Mouse (Mus musculus): ENCODE results near the gene Rasgrf1.
"Not testable (repeated sequence)": the region's sequence is repeated elsewhere in the genome, so short reads cannot be mapped to it uniquely, and the experiment has no call there.

Gene Rasgrf1

GRCm38 (mm10) chr9:90036313-90036712 is 126.6 kb downstream of the Rasgrf1 start:
- DNase-seq (ENCODE audit: low read depth, low spot score), result no peak

GRCm38 (mm10) chr9:90038535-90038934 is 128.8 kb downstream of the Rasgrf1 start:
- no peak for DNase-seq (ENCODE audit: low read depth, low spot score)

- no peak for DNase-seq (ENCODE audit: low read depth, low spot score)
These were observed 131.2 kb downstream of the Rasgrf1 start for GRCm38 (mm10) chr9:90040916-90041315.

GRCm38 (mm10) chr9:90041556-90041955 is 131.8 kb downstream of the Rasgrf1 start:
- DNase-seq (ENCODE audit: low read depth, low spot score), result no peak

- DNase-seq (ENCODE audit: low read depth, low spot score), result not testable (repeated sequence)
These were observed 133.2 kb downstream of the Rasgrf1 start for GRCm38 (mm10) chr9:90042906-90043305.

- no peak for DNase-seq (ENCODE audit: low read depth, low spot score)
These were observed 135.5 kb downstream of the Rasgrf1 start for GRCm38 (mm10) chr9:90045191-90045590.

GRCm38 (mm10) chr9:90047937-90048627 is 138.4 kb downstream of the Rasgrf1 start:
- DNase-seq (ENCODE audit: low read depth, low spot score), result no peak

GRCm38 (mm10) chr9:90053852-90054251 is 144.1 kb downstream of the Rasgrf1 start, which contains the start of gene Ctsh:
Gene Ctsh, plus strand, starts transcription at chr9:90054152.
- DNase-seq (ENCODE audit: low read depth, low spot score), result no peak

- peak; percentile 30 for DNase-seq (ENCODE audit: low read depth, low spot score)
These were observed 144.8 kb downstream of the Rasgrf1 start for GRCm38 (mm10) chr9:90054371-90055145.

- no peak for DNase-seq (ENCODE audit: low read depth, low spot score)
These were observed 145.7 kb downstream of the Rasgrf1 start for GRCm38 (mm10) chr9:90055409-90055808.

GRCm38 (mm10) chr9:90055911-90056310 is 146.2 kb downstream of the Rasgrf1 start:
- no peak for DNase-seq (ENCODE audit: low read depth, low spot score)

- DNase-seq (ENCODE audit: low read depth, low spot score), result no peak
These were observed 147.0 kb downstream of the Rasgrf1 start for GRCm38 (mm10) chr9:90056716-90057115.

GRCm38 (mm10) chr9:90059828-90060573 is 150.3 kb downstream of the Rasgrf1 start:
- DNase-seq (ENCODE audit: low read depth, low spot score), result no peak

GRCm38 (mm10) chr9:90060574-90060875 is 150.8 kb downstream of the Rasgrf1 start:
- no peak for DNase-seq (ENCODE audit: low read depth, low spot score)

- not testable (repeated sequence) for DNase-seq (ENCODE audit: low read depth, low spot score)
These were observed 151.2 kb downstream of the Rasgrf1 start for GRCm38 (mm10) chr9:90060932-90061331.

GRCm38 (mm10) chr9:90067341-90067740 is 157.6 kb downstream of the Rasgrf1 start:
- DNase-seq (ENCODE audit: low read depth, low spot score), result no peak

GRCm38 (mm10) chr9:90068786-90069185 is 159.1 kb downstream of the Rasgrf1 start:
- no peak for DNase-seq (ENCODE audit: low read depth, low spot score)

- DNase-seq (ENCODE audit: low read depth, low spot score), result no peak
These were observed 159.8 kb downstream of the Rasgrf1 start for GRCm38 (mm10) chr9:90069485-90069884.

GRCm38 (mm10) chr9:90070174-90070573 is 160.5 kb downstream of the Rasgrf1 start:
- DNase-seq (ENCODE audit: low read depth, low spot score), result no peak

GRCm38 (mm10) chr9:90075336-90075735 is 165.6 kb downstream of the Rasgrf1 start:
- DNase-seq (ENCODE audit: low read depth, low spot score), result no peak

- DNase-seq (ENCODE audit: low read depth, low spot score), result no peak
These were observed 166.4 kb downstream of the Rasgrf1 start for GRCm38 (mm10) chr9:90076131-90076530.

Measured in retina, postnatal 7 days (tissue).